In the genomic region with DNA sequence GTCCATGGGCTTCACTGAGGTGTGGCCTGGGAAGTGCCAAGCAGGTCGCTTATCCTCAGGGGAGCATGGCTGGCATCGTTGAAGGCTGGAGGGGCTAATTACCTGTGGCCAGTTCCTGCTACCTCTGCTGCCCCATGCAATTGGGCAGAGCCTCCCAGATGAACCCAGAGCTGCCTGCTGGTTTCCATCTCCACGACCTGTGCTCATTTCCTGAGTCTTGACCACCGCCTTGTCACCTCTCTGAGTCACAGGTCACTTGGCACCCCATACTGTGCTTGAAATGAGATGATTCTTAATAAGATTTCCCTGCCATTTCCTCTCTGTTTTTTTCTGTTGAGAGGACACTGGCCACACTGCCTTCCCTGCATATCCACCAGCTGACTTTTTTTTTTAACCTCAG, we compare ENCODE assay signal across 11 mouse cellular contexts. TPM values are rescaled to one million over a fixed set of nuclear protein-coding genes. Genes with fewer than 3 reads are reported as not detected.
DNase-seq lines count a peak whose midpoint lies in the region; ATAC-seq and TF ChIP-seq lines count a peak whose summit lies in the region.
"Had no signal": no experiment of that assay in that cellular context is flagged by ENCODE, and none has a peak within 500 bp of the region (broad histone marks: within the 10 kb centered on the region; RNA-seq: fewer than 3 reads in every experiment).

No protein-coding gene starts in this region.

- no peaks in the 10 kb centered on the region for H3K27me3 ChIP-seq in C2C12 (ENCODE audit: control insufficient read depth, insufficient read depth, insufficient read length)
- no peaks in the 10 kb centered on the region for H3K27me3 ChIP-seq in heart, embryonic 13.5 days (replicated peaks)
- H3K27me3 ChIP-seq: forebrain, embryonic 13.5 days; hindbrain, embryonic 12.5 days had no signal

- peak; percentile 48 for DNase-seq in gastrocnemius, adult 2 months
- no peak for DNase-seq in gastrocnemius, postnatal 14 days
- peak; percentile 80 to 87 for DNase-seq in kidney, postnatal 25 days
- no peak for DNase-seq in right cerebral cortex, adult 2 months (ENCODE audit: low spot score in 2 of 2)
- no peak for DNase-seq in thymus, postnatal 14 days
- no peak for DNase-seq in retina, postnatal 1 day
- DNase-seq: right cerebral cortex, postnatal 25 days had no signal

- no peak for ATAC-seq in heart, embryonic 13.5 days (ENCODE audit: extremely low read depth, insufficient number of reproducible peaks, low FRiP score, low TSS enrichment)
- ATAC-seq: forebrain, embryonic 13.5 days had no signal

- H3K4me2 ChIP-seq in heart, embryonic 13.5 days, result no peak overlapping the region
- H3K4me2 ChIP-seq: forebrain, embryonic 13.5 days; hindbrain, embryonic 12.5 days had no signal

- peaks cover 20% of the 10 kb centered on the region for H3K36me3 ChIP-seq in C2C12 (ENCODE audit: control insufficient read depth, insufficient read depth)
- no peaks in the 10 kb centered on the region for H3K36me3 ChIP-seq in heart, embryonic 13.5 days

- H3K4me3 ChIP-seq in gastrocnemius, adult 2 months, result no peak overlapping the region
- H3K4me3 ChIP-seq in C2C12 (ENCODE audit: insufficient read depth, poor library complexity, severe bottlenecking), result no peak overlapping the region
- H3K4me3 ChIP-seq in heart, embryonic 13.5 days, result no peak overlapping the region
- H3K4me3 ChIP-seq: forebrain, embryonic 13.5 days; hindbrain, embryonic 12.5 days had no signal

- peaks cover 100% of the 10 kb centered on the region for H3K79me2 ChIP-seq in C2C12 (ENCODE audit: control insufficient read depth, insufficient read depth)

- H3K9ac ChIP-seq in heart, embryonic 13.5 days, result peak overlapping the region; percentile 58
- H3K9ac ChIP-seq: forebrain, embryonic 13.5 days; hindbrain, embryonic 12.5 days had no signal

- H3K4me1 ChIP-seq in heart, embryonic 13.5 days, result peaks cover 93% of the 10 kb centered on the region

- intact Hi-C loops in gastrocnemius, adult 2 months (cut with DNase I), result no loop called here
- intact Hi-C loops in gastrocnemius, postnatal 14 days (cut with DNase I; ENCODE audit: low total_unique reads), result no loop called here

- no peaks in the 10 kb centered on the region for H3K9me3 ChIP-seq in heart, embryonic 13.5 days
- H3K9me3 ChIP-seq: forebrain, embryonic 13.5 days; hindbrain, embryonic 12.5 days had no signal

- H3K79me3 ChIP-seq in C2C12 (ENCODE audit: low read depth), result peaks cover 83% of the 10 kb centered on the region

- no peak for TF ChIP-seq CTCF in gastrocnemius, adult 2 months (IDR thresholded peaks at IDR 0.05)
- no peak for TF ChIP-seq CTCF in C2C12 (IDR thresholded peaks at IDR 0.05; ENCODE audit: control insufficient read depth, insufficient read depth, insufficient read length)

- H3ac ChIP-seq in C2C12 (ENCODE audit: control insufficient read depth, insufficient read length, low read depth), result no peak overlapping the region

- WGBS in heart, embryonic 13.5 days, result 60% methylated on average over 4 of the region's 4 CpGs

- peak overlapping the region; percentile 69 for H3K27ac ChIP-seq in gastrocnemius, adult 2 months
- H3K27ac ChIP-seq in heart, embryonic 13.5 days (replicated peaks), result peak overlapping the region; percentile 70
- H3K27ac ChIP-seq: forebrain, embryonic 13.5 days; hindbrain, embryonic 12.5 days had no signal

TF ChIP-seq in C2C12, 6 proteins besides CTCF, POLR2A, EP300 and RAD21:
- no peak for TF ChIP-seq MYOD1 (IDR thresholded peaks at IDR 0.05; ENCODE audit: control insufficient read depth, insufficient read length, low read depth)
- no peak for TF ChIP-seq MYOG (IDR thresholded peaks at IDR 0.05; ENCODE audit: control insufficient read depth, extremely low read depth, insufficient read length)
- TF ChIP-seq CEBPB (IDR thresholded peaks at IDR 0.05; ENCODE audit: low read depth), result no peak
- TF ChIP-seq FOSL1 (IDR thresholded peaks at IDR 0.05; ENCODE audit: insufficient read depth, low read length, poor library complexity, severe bottlenecking), result peak; percentile 73
- peak; percentile 40 for TF ChIP-seq MAX (IDR thresholded peaks at IDR 0.05)
- no peak for TF ChIP-seq USF1 (IDR thresholded peaks at IDR 0.05; ENCODE audit: low read depth)

RNA-seq across cellular contexts. Expression of a gene that starts 22.4 kb away (rescaled TPM):
- 10 to 100 TPM in 1 of 2 experiments, 1 to 10 TPM in 1; 5.8 to 11.4 TPM for total RNA-seq in gastrocnemius, adult 2 months (2021)
- total RNA-seq in gastrocnemius, postnatal 14 days (2021), result 1 to 10 TPM; 7.2 to 8.2 TPM
- polyA plus RNA-seq in C2C12 (2012; fragmentation: generic; extraction: Trizol), result 36.2 TPM
- polyA plus RNA-seq in heart, embryonic 13.5 days (2015; fragmentation: Nextera tagmentation; extraction: Ambion mirVana), result 11.9 and 12.2 TPM in 2 replicates

RNA-seq across cellular contexts. Expression of a gene that starts 46.3 kb away (rescaled TPM):
- total RNA-seq in gastrocnemius, adult 2 months (2021), result under 1 TPM; 0.13 to 0.28 TPM
- total RNA-seq in gastrocnemius, postnatal 14 days (2021), result under 1 TPM; 0.31 to 0.94 TPM
- polyA plus RNA-seq in C2C12 (2012; fragmentation: generic; extraction: Trizol), result 0.16 TPM
- 1.3 and 1.4 TPM in 2 replicates for polyA plus RNA-seq in heart, embryonic 13.5 days (2015; fragmentation: Nextera tagmentation; extraction: Ambion mirVana)

Comparison
In these comparisons a context has a peak if more than half of its experiments do, and no peak if none do; other contexts are left out.
1. DNase-seq: peak in gastrocnemius, adult 2 months (single experiment) and kidney, postnatal 25 days (2 of 2); none in gastrocnemius, postnatal 14 days (single experiment), right cerebral cortex, adult 2 months (0 of 2), thymus, postnatal 14 days (single experiment) and retina, postnatal 1 day (single experiment).